Mouse (Mus musculus): ENCODE results near the gene Asns. TPM values are rescaled to one million over a fixed set of nuclear protein-coding genes. Genes with fewer than 3 reads are reported as not detected.
"Not testable (repeated sequence)": the region's sequence is repeated elsewhere in the genome, so short reads cannot be mapped to it uniquely, and the experiment has no call there.

The Asns gene
- total RNA-seq, 2 experiments from 2014 or later: 116 to 117 TPM

DNA sequence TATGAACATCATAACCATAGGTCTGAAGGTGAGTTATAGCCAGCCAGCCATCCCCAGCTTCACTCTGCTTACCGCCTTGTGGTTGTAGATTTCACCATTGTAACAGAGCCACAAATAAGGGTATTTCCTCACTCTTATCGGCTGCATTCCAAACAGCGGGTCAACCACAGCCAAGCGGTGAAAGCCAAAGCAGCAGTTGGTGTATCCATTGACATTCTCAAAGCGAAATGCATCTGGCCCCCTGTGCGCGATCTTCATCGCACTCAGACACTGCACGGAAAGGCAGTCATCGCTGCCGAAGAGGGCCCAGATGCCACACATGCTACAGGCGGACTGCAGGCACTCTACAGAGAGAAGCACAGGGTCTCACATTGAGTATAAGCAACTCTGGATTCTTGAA lies 3.9 kb downstream of the Asns start:
- DNase-seq (ENCODE audit: low spot score in 2 of 2): no peak

GRCm38 (mm10) chr6:7686047-7686446 lies 7.0 kb downstream of the Asns start:
- no peak for DNase-seq (ENCODE audit: low spot score in 2 of 2)

DNA sequence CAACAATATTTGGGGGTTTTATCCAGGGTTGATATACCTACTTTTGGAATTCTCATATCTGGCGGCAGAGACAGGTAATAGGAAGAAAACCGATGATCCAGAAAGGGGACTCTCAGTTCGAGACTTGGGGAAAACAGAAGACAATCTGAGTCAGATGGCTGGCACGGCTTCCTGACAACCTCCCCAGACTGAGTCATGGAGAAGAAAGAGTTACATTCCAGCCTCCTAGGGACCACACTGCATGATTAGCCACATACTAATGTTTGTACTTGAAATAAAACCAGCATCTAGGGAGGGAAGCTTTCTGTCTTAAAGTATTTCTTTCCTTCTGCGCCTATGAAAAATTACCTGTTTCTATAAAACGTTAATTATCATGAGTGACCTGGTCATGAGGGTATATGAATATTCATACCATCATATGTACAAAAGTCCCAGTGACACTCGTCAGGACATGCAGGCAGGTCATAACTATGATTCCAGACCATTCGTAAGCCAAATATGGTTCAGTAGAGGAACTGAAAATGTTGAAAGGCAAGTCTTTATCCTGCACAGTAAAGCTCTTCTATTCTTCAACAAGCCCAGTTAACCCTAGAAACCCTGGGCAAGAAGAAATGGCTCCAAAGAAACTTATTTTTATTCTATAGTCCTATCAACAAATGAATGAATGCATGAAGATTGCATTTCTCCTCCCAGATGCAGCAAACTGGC lies 16.7 kb downstream of the Asns start:
- DNase-seq (ENCODE audit: low spot score in 2 of 2): no peak

- DNase-seq (ENCODE audit: low spot score in 2 of 2): no peak
Observed at GRCm38 (mm10) chr6:7672438-7673253, 20.4 kb downstream of the Asns start.

DNA sequence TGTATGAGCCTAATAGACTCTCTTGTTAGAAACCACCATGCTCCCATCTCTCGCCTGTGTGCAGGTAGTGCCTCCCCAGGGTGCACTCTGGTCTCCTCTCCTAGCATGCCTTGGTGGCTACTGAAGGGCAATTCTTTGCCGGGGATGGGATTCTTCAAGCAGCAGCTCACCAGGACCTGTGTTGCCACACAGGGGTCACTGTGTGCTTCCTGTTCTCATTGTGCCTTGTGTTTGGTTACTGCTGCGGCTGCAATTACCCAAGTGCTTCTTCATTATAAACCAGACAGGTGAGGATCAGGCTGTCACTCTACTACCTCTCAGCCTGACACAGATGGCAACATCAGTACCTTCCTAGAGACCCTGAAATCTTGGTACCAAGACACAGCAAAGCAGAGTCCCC lies 21.6 kb downstream of the Asns start:
- no peak for DNase-seq (ENCODE audit: low spot score in 2 of 2)

DNA sequence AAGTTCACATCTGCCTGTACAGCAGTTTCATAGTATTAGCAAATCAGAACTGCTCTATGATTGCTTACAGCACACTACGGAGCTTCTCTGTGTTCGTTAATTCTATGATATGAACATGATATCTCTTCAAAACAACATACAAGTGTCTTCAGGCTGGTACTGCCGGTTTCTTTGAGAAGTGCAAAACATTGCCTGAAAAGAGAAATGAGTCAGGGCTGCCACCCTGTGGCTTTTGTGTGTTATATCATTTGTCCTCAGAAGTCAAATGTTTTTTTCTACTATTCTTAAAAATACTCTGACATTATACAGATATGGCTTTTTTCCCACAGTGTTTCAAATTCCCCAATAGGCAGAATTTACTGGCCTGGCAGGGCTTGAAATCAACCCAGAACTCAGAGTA lies 22.5 kb downstream of the Asns start:
- peak in 1 of 2 experiments; percentile 20 for DNase-seq (ENCODE audit: low spot score in 2 of 2)

DNA sequence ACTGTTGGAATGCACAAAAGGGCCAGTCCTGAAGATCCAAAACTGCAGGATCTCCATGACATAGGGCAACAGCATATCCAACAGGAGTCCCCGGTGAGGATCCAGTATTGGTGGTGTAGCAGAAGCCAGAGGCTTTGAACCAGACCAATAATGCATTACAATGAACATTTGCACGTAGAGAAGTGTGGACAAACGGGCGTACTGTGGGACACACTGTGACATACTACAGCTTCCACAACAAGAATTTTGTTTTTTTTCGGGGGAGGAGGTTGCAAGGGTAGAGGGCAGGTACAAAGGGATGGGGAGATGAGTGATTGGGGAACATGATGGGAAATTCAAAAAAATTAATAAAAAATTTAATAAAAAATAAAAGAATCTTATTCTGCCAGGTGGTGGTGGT lies 23.3 kb downstream of the Asns start:
- DNase-seq (ENCODE audit: low spot score in 2 of 2): no peak

GRCm38 (mm10) chr6:7668332-7668731 lies 24.7 kb downstream of the Asns start:
- DNase-seq (ENCODE audit: low spot score in 2 of 2): no peak

DNA sequence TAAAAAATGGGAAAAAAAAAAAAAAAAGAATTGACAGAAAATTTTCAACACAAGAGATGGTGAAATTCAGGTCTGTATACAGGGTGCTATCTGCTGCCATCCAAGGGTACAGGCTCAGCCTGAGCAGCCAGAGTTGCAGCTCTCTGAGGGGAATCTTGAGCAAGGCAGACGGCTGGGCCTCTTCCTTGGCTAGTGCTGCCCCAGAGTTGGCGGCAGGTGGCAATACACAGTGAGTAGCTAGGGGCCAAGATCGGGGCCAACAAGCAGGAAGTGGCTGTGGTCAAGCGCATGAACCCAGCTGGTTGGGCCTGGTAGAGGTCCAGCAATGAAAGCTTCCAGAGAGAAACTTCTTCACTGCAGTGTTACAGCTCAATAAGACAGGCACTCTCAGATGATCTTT lies 27.2 kb downstream of the Asns start:
- not testable (repeated sequence) for DNase-seq (ENCODE audit: low spot score in 2 of 2)

GRCm38 (mm10) chr6:7661455-7661854 lies 31.6 kb downstream of the Asns start:
- DNase-seq (ENCODE audit: low spot score in 2 of 2): no peak

GRCm38 (mm10) chr6:7660377-7661080 lies 32.5 kb downstream of the Asns start:
- DNase-seq (ENCODE audit: low spot score in 2 of 2): peak in 1 of 2 experiments; percentile 12

- no peak for DNase-seq (ENCODE audit: low spot score in 2 of 2)
Observed at GRCm38 (mm10) chr6:7656601-7657000, 36.5 kb downstream of the Asns start.

- no peak for DNase-seq (ENCODE audit: low spot score in 2 of 2)
Observed at GRCm38 (mm10) chr6:7648458-7648857, 44.6 kb downstream of the Asns start.

Other genes starting within 250 kb of the Asns start
- 10 to 100 TPM; 50.7 to 53.6 TPM for gene Tac1, start 138.4 kb downstream of the Asns start, total RNA-seq (2021)
- gene C1galt1, start 151.6 kb upstream of the Asns start, total RNA-seq (2021): 10 to 100 TPM; 10.8 to 13.3 TPM

Measured in left cerebral cortex, adult 18-20 months (tissue).